Mouse (Mus musculus) hindbrain, embryonic 11.5 days (tissue): ENCODE measurements around the gene Timm17b. TPM values are rescaled to one million over a fixed set of nuclear protein-coding genes. Genes with fewer than 3 reads are reported as not detected.
A peak's percentile ranks its signal among the peaks of the same experiment; 100 is the strongest.

Experiments used
- ATAC-seq: fragments of 200-750 bp; cut with Nextera tagmentation; 2 replicates; pipeline ENCODE4 v1.8.0; 2017; ENCODE audit warnings: mild to moderate bottlenecking, moderate TSS enrichment, moderate library complexity; ENCODE audit not compliant: low FRiP score
- DNase-seq: peaks from one replicate; pipeline ENCODE4 v3.0.0-alpha.2; 2015; ENCODE audit warnings: low spot score
- H3K27ac ChIP-seq: fragments of 300-500 bp; sonication (generic); 2 replicates; pipeline ENCODE4 v1.5.1; 2014; ENCODE audit warnings: mild to moderate bottlenecking, low read depth, low read length
- H3K27me3 ChIP-seq: fragments of 300-500 bp; sonication (generic); 2 replicates; pipeline ENCODE4 v1.6.1; 2014; ENCODE audit warnings: mild to moderate bottlenecking, low read length, moderate library complexity, mixed read lengths; ENCODE audit not compliant: control insufficient read depth, insufficient read depth
- H3K36me3 ChIP-seq: fragments of 300-500 bp; sonication (generic); 2 replicates; pipeline ENCODE4 v1.6.1; 2014; ENCODE audit warnings: mild to moderate bottlenecking, low read length, moderate library complexity, mixed read lengths; ENCODE audit not compliant: control insufficient read depth, insufficient read depth
- H3K4me1 ChIP-seq: fragments of 300-500 bp; sonication (generic); replicated peaks from 2 replicates; pipeline ENCODE4 v1.6.1; 2014; ENCODE audit warnings: low read length, mixed read lengths; ENCODE audit not compliant: control insufficient read depth, insufficient read depth
- H3K4me2 ChIP-seq: fragments of 300-500 bp; sonication (generic); replicated peaks from 2 replicates; pipeline ENCODE4 v1.6.1; 2014; ENCODE audit warnings: mild to moderate bottlenecking, low read depth, low read length
- H3K4me3 ChIP-seq: fragments of 300-500 bp; sonication (generic); 2 replicates; pipeline ENCODE4 v1.5.1; 2014; ENCODE audit warnings: low read depth, low read length
- H3K9ac ChIP-seq: fragments of 300-500 bp; sonication (generic); 2 replicates; pipeline ENCODE4 v1.6.1; 2014; ENCODE audit warnings: low read depth, low read length
- H3K9me3 ChIP-seq: fragments of 300-500 bp; sonication (generic); 2 replicates; pipeline ENCODE4 v1.6.1; 2016; ENCODE audit warnings: low read length; ENCODE audit not compliant: control insufficient read depth
- WGBS: fragments of 180-500 bp; shearing (Covaris S2); extraction: QIAGEN DNeasy Blood & Tissue Kit; methylation state at CpG from one replicate; pipeline ENCODE4 v1.1.7; 2014; 5-methylcytosine and 5-hydroxymethylcytosine counted together
- polyA plus RNA-seq: library from polyadenylated mRNA; unstranded; fragments of >200 nt; fragmentation: Nextera tagmentation; extraction: Ambion mirVana; gene quantifications from 2 replicates; pipeline ENCODE4 v1.2.1, GENCODE M21; 2014

The Timm17b gene
- polyA plus RNA-seq, result 168 and 179 TPM in 2 replicates

- ATAC-seq (peak; percentile 99), DNase-seq (peak; percentile 87)
- Histone ChIP-seq H3K27me3 (no peaks in the 10 kb centered on the region), H3K9me3 (no peaks in the 10 kb centered on the region), H3K4me1 (no peaks in the 10 kb centered on the region), H3K4me3 (peak within 1 kb of the TSS; percentile 58), H3K4me2 (peak within 1 kb of the TSS; percentile 42), H3K27ac (peak within 1 kb of the TSS; percentile 59), H3K36me3 (no peaks in the 10 kb centered on the region), H3K9ac (peak within 1 kb of the TSS; percentile 62)
- WGBS, result 14% methylated on average over 52 of the region's 62 CpGs
Measured at GRCm38 (mm10) chrX:7898880-7899874, at the start of gene Timm17b, which contains the start of gene Pqbp1. Gene Timm17b, plus strand, starts transcription at chrX:7899357. Gene Pqbp1, minus strand, starts transcription at chrX:7899269.

DNA sequence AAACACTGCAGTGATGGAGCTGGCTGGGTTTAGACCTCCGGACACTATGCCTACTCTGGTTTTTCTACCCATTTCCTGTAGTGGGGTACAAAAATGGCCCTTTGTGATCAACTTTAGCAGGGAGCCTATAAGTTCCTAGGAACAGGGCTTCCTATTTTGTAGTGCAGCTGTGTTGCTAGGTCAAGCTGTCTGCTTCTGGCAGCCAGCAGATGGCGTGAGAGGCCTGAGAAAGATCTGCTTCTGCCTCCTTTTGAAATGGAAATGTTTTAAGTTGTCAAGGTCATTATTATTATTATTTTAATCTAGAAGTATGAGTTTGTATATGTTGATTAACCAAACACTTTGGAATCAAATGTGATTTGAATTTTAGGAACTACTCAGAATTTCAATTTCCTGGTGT is 44.6 kb upstream of the Timm17b start:
- H3K27ac ChIP-seq, result no peak overlapping the region
- peak; percentile 32 for DNase-seq
- H3K4me1 ChIP-seq, result no peaks in the 10 kb centered on the region
- no peaks in the 10 kb centered on the region for H3K9me3 ChIP-seq
- H3K4me3 ChIP-seq, result no peak overlapping the region
- H3K9ac ChIP-seq, result no peak overlapping the region
- 48% methylated on average over 2 of the region's 2 CpGs for WGBS
- ATAC-seq, result no peak
- no peaks in the 10 kb centered on the region for H3K27me3 ChIP-seq
- no peaks in the 10 kb centered on the region for H3K36me3 ChIP-seq
- no peak overlapping the region for H3K4me2 ChIP-seq

GRCm38 (mm10) chrX:7859191-7859753 is 39.9 kb upstream of the Timm17b start:
- H3K4me2 ChIP-seq, result no peak overlapping the region
- ATAC-seq (no peak), DNase-seq (no peak)

GRCm38 (mm10) chrX:7863181-7863580 is 36.0 kb upstream of the Timm17b start:
- ATAC-seq (no peak), DNase-seq (no peak)
- H3K27me3 ChIP-seq, result no peaks in the 10 kb centered on the region
- no peaks in the 10 kb centered on the region for H3K9me3 ChIP-seq
- H3K27ac ChIP-seq, result no peak overlapping the region
- WGBS, result 88% methylated on average over 1 of the region's 1 CpGs
- no peak overlapping the region for H3K9ac ChIP-seq
- H3K4me2 ChIP-seq, result no peak overlapping the region
- no peaks in the 10 kb centered on the region for H3K36me3 ChIP-seq
- no peaks in the 10 kb centered on the region for H3K4me1 ChIP-seq
- H3K4me3 ChIP-seq, result no peak overlapping the region

More at GRCm38 (mm10) chrX:7859191-7859753, 39.9 kb upstream of the Timm17b start:
- 88% methylated on average over 3 of the region's 3 CpGs for WGBS
- H3K27ac ChIP-seq, result no peak overlapping the region
- no peak overlapping the region for H3K4me3 ChIP-seq
- H3K27me3 ChIP-seq, result no peaks in the 10 kb centered on the region
- H3K36me3 ChIP-seq, result no peaks in the 10 kb centered on the region
- H3K4me1 ChIP-seq, result no peaks in the 10 kb centered on the region
- no peak overlapping the region for H3K9ac ChIP-seq
- H3K9me3 ChIP-seq, result no peaks in the 10 kb centered on the region

GRCm38 (mm10) chrX:7864551-7864950 is 34.6 kb upstream of the Timm17b start:
- WGBS, result 79% methylated on average over 3 of the region's 3 CpGs
- ATAC-seq (no peak), DNase-seq (no peak)
- no peaks in the 10 kb centered on the region for H3K9me3 ChIP-seq
- no peak overlapping the region for H3K9ac ChIP-seq
- no peak overlapping the region for H3K4me3 ChIP-seq
- H3K27ac ChIP-seq, result no peak overlapping the region
- H3K4me1 ChIP-seq, result no peaks in the 10 kb centered on the region
- no peaks in the 10 kb centered on the region for H3K36me3 ChIP-seq
- H3K4me2 ChIP-seq, result no peak overlapping the region
- no peaks in the 10 kb centered on the region for H3K27me3 ChIP-seq

DNA sequence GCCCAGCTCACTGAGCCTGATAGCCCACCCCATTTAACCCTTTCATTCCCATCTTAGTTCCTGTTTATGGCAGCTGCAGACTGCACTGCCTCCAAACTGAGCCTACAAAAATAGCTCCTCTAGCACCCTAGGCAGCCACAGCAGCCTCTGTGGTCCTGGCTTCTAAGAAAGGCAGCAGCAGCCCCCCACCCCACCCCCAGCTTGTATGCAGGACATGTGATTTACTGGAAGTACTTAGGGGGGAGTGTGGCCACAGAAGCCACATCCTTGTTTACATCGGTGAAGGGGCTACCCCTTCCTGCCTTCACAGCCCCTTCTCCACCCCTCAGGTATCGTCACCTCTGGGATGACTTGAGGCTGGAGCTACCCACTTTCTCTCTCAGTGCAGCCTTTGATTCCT is 33.8 kb upstream of the Timm17b start:
- no peak for ATAC-seq
- WGBS, result 70% methylated on average over 2 of the region's 2 CpGs
- Histone ChIP-seq H3K27ac (no peak overlapping the region), H3K27me3 (no peaks in the 10 kb centered on the region), H3K4me3 (no peak overlapping the region), H3K9ac (no peak overlapping the region), H3K36me3 (no peaks in the 10 kb centered on the region), H3K9me3 (no peaks in the 10 kb centered on the region), H3K4me1 (no peaks in the 10 kb centered on the region), H3K4me2 (no peak overlapping the region)
- DNase-seq, result no peak

DNA sequence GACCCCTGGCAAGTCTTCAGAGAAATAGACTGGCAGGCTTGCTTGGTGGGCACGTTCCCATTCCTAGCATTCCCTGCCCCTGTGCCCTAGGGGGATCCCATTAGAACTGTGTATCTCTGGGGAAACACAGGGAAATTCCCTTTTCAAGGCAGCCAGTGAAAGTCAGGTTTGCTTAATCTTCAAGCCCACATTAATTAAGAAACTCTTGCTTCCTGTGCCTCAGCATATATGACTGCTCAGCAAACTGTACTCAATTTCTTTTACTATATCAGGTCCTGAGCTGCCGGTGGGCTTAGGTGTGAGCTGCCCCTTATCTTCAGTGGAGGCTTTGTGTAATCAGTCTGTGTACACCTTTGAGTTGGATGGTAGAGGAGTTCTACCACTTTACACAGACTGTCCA is 33.4 kb upstream of the Timm17b start:
- WGBS, result 81% methylated on average over 2 of the region's 2 CpGs

DNA sequence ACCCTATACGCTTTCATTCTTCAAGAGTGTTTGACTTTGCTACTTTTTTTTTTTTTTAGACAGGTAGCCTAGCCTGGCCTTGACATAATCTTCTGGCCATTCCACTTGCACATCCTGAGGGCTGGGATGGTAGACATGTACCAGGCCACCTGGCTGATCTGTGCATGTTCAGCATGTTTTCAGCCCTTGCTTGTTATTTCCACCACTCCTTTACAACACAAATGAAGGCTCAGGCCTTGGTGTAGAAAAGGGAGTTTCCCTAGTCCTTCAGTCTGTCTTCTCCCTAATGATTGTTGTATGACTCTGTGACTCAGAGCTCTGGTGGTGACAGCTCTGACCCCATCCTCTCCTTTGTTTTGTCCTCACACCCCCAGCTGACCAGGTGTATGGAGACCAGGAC is 32.0 kb upstream of the Timm17b start:
- no peak overlapping the region for H3K4me3 ChIP-seq
- H3K27me3 ChIP-seq, result no peaks in the 10 kb centered on the region
- no peak for ATAC-seq
- no peak overlapping the region for H3K4me2 ChIP-seq
- DNase-seq, result no peak
- H3K36me3 ChIP-seq, result no peaks in the 10 kb centered on the region
- H3K4me1 ChIP-seq, result no peaks in the 10 kb centered on the region
- no peak overlapping the region for H3K9ac ChIP-seq
- H3K9me3 ChIP-seq, result no peaks in the 10 kb centered on the region
- WGBS, result 100% methylated on average over 1 of the region's 1 CpGs
- H3K27ac ChIP-seq, result no peak overlapping the region

More for the DNA sequence above, 33.4 kb upstream of the Timm17b start:
- Histone ChIP-seq H3K9me3 (no peaks in the 10 kb centered on the region), H3K9ac (no peak overlapping the region), H3K4me1 (no peaks in the 10 kb centered on the region), H3K36me3 (no peaks in the 10 kb centered on the region), H3K4me3 (no peak overlapping the region), H3K27me3 (no peaks in the 10 kb centered on the region), H3K27ac (no peak overlapping the region), H3K4me2 (no peak overlapping the region)
- no peak for ATAC-seq
- no peak for DNase-seq
